Mouse (Mus musculus) liver (tissue): ENCODE results near the gene Lrig1.
"Not testable (repeated sequence)": the region's sequence is repeated elsewhere in the genome, so short reads cannot be mapped to it uniquely, and the experiment has no call there.

Experiments
- DNase-seq: peaks from one replicate; pipeline ENCODE4 v3.0.0-alpha.2; 2020; ENCODE audit warnings: mixed read lengths

Lrig1 gene

DNA sequence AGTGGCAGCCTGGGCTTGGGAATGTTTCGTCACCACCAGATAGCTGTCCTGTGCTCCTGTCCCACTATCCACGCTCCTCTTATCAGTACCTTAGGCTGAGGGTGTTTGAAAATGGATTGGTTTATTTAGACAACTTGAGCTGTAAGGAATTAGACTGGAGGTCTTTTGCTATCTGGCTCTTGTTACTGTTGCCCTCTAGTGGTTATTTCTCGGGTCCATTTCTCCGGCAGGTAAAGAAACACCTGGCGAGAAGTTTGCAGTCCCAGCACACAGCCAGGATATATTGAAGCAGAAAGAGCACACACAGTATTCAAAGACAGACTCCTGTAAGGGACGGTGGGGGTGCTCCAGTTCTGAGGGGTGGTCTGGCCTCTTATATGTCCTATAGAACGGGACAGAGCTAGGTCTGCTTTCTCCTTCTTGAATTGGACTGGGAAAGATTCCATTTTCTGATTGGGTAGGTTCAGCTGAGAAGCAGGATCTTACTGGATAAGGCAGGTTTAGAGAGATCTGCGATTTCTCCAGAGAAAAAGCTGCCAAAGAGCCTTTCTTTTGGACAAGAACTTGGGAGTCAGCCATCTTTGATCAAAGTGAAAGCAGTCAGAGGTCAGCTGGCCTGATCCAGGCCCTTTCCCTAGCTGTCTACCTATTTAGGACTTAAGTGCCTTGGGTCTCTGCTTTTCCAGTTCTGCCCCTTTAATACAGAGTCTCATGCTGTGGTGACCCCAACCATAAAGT is 136.6 kb downstream of the Lrig1 start:
- no peak for DNase-seq

DNA sequence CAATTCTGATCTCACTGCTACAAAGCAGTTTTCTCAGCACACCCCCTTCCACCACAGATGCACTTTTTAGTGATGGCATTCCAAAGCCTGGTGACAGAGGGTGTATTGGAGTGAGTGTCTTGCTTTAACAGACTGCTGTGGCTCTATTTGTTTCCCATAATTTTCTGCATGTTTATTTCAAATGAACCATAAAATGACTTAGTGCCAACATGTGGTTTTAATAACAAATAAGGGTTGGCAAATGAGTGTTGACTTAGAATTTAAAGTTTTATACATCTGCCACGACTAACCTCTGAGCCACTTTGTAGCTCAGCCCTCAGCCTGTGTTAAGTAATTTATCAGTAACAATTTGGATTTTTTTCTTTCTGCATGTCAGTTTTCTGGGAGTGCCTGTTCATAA is 138.6 kb downstream of the Lrig1 start:
- no peak for DNase-seq

DNA sequence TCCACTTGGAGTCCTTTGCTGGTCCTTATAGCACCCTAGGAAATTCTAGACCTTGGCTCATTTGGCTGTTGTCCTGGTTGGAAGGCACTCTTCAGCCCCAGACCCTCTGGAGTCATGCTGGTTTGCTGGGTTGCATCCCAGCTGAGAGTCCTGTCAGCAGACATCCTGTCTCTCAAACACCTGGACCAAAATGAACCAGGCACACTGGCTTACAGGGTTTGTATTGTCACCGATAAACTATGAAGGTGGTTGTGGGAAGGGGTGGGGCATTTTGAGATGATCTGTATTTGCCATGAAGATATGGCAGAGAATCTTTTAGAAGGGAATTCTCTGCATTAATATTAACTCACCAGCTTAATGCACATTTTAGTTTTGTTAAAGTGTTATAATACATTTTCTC is 139.1 kb downstream of the Lrig1 start:
- DNase-seq, result no peak

DNA sequence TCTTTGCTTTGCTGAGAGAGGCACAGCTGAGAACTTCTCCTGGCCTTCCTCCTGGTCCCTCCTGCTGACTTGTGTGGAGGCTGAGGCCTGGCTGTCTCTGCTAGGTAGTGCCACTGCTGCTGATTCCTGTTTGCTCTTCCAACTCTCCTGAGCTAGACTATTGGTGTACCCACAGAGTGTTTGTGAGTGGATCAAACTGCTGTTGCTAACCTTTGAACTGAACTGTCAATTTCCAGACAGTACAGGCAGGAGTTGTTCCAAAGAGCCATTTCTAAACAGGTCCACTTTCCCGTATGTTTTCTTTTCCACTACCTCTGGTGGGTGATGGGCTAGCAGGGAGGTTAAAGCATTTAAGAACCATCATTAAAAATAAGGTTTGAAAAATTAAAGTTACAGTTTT is 141.4 kb downstream of the Lrig1 start:
- DNase-seq, result not testable (repeated sequence)
